In genomic region chr11:109423294-109423693, GRCm38 (mm10) we compare ENCODE assay signal across 19 mouse cellular contexts. TPM values are rescaled to one million over a fixed set of nuclear protein-coding genes. Genes with fewer than 3 reads are reported as not detected.
"Had no signal": no experiment of that assay in that cellular context is flagged by ENCODE, and none has a peak within 500 bp of the region (broad histone marks: within the 10 kb centered on the region; RNA-seq: fewer than 3 reads in every experiment).

No protein-coding gene starts in this region.

- H3K27ac ChIP-seq: left cerebral cortex, adult 2 months; limb, embryonic 10.5 days; midbrain, embryonic 10.5 days; neural tube, embryonic 15.5 days had no signal

- DNase-seq: lung, adult 18-20 months; lung, postnatal 4 days; midbrain, embryonic 14.5 days; right cerebral cortex, adult 18-20 months; right cerebral cortex, postnatal 4 days; spleen, adult 18-20 months; thymus, postnatal 36 days had no signal

- H3K4me3 ChIP-seq: left cerebral cortex, adult 2 months; limb, embryonic 10.5 days; midbrain, embryonic 10.5 days; myocyte; neural tube, embryonic 15.5 days had no signal

- H3K27me3 ChIP-seq: neural tube, embryonic 15.5 days had no signal

- H3K9me3 ChIP-seq: limb, embryonic 10.5 days; neural tube, embryonic 15.5 days had no signal

- ATAC-seq: intestine, embryonic 16.5 days; lung, postnatal 0 days had no signal

- H3K9ac ChIP-seq: neural tube, embryonic 15.5 days had no signal

- H3K4me2 ChIP-seq: neural tube, embryonic 15.5 days had no signal

RNA-seq across cellular contexts. Expression of gene 9930022D16Rik, which starts 9.6 kb away (rescaled TPM):
- polyA plus RNA-seq: intestine, embryonic 16.5 days; kidney, embryonic 14.5 days; large intestine, adult 2 months; limb, embryonic 10.5 days; limb, embryonic 14.5 days; midbrain, embryonic 10.5 days; midbrain, embryonic 14.5 days; myocyte; neural tube, embryonic 11.5 days; stomach, embryonic 14.5 days had no signal
